In the genomic region with DNA sequence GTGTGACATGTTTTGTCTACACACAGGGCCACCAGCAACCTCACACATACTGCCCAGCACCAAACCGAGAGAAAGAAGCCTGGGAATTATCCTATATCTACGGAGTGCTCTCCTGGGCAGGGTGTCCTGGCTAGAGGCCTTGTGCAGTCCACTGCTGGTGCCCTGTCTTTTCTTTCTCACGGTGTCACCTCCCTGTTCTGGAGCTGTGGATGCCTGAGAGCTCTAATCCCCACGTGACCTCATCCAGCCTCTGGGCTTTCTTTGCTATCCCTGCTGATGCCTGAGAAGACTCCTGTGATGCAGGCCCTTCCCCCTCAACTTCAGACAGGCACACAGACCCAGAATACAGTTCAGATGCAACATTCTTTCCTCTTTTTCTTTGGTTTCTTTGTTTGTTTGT, we compare ENCODE assay signal across 15 mouse cellular contexts. TPM values are rescaled to one million over a fixed set of nuclear protein-coding genes. Genes with fewer than 3 reads are reported as not detected.
A peak's percentile ranks its signal among the peaks of the same experiment; 100 is the strongest.
DNase-seq lines count a peak whose midpoint lies in the region; ATAC-seq and TF ChIP-seq lines count a peak whose summit lies in the region.
"Had no signal": no experiment of that assay in that cellular context is flagged by ENCODE, and none has a peak within 500 bp of the region (broad histone marks: within the 10 kb centered on the region; RNA-seq: fewer than 3 reads in every experiment).

No protein-coding gene starts in this region.

- H3K9me3 ChIP-seq in hindbrain, embryonic 10.5 days, result peaks cover 7% of the 10 kb centered on the region; the same call in 1 of the 2 replicates
- H3K9me3 ChIP-seq in hindbrain, embryonic 14.5 days (ENCODE audit: control insufficient read depth, low read length), result 0 out of 2 replicates have a peak, but pooled peaks cover 6% of the 10 kb centered on the region
- H3K9me3 ChIP-seq in limb, embryonic 10.5 days (replicated peaks), result no peaks in the 10 kb centered on the region
- no peaks in the 10 kb centered on the region for H3K9me3 ChIP-seq in stomach, postnatal 0 days (ENCODE audit: control insufficient read depth, low read length)
- H3K9me3 ChIP-seq: lung, embryonic 15.5 days had no signal

- no peaks in the 10 kb centered on the region for H3K27me3 ChIP-seq in hindbrain, embryonic 10.5 days (ENCODE audit: insufficient read depth, poor library complexity, severe bottlenecking)
- no peaks in the 10 kb centered on the region for H3K27me3 ChIP-seq in hindbrain, embryonic 14.5 days (ENCODE audit: control insufficient read depth, insufficient read depth, low read length)
- no peaks in the 10 kb centered on the region for H3K27me3 ChIP-seq in limb, embryonic 10.5 days (ENCODE audit: low read depth, poor library complexity, severe bottlenecking)
- no peaks in the 10 kb centered on the region for H3K27me3 ChIP-seq in stomach, postnatal 0 days (ENCODE audit: control insufficient read depth, insufficient read depth, low read length)
- H3K27me3 ChIP-seq: embryonic facial prominence, embryonic 13.5 days; lung, embryonic 15.5 days had no signal

- 40% methylated on average over 4 of the region's 4 CpGs for WGBS in hindbrain, embryonic 10.5 days
- 38% methylated on average over 4 of the region's 4 CpGs for WGBS in hindbrain, embryonic 14.5 days
- WGBS in limb, embryonic 10.5 days, result 47% methylated on average over 4 of the region's 4 CpGs
- 50% methylated on average over 4 of the region's 4 CpGs for WGBS in stomach, postnatal 0 days

- H3K4me1 ChIP-seq in hindbrain, embryonic 10.5 days (replicated peaks), result peaks cover 15% of the 10 kb centered on the region
- H3K4me1 ChIP-seq in hindbrain, embryonic 14.5 days (replicated peaks; ENCODE audit: control insufficient read depth, insufficient read depth, low read length), result no peaks in the 10 kb centered on the region
- H3K4me1 ChIP-seq in limb, embryonic 10.5 days, result peaks cover 18% of the 10 kb centered on the region
- H3K4me1 ChIP-seq in stomach, postnatal 0 days (replicated peaks; ENCODE audit: control insufficient read depth, insufficient read depth), result no peaks in the 10 kb centered on the region

- H3K4me2 ChIP-seq in hindbrain, embryonic 14.5 days (replicated peaks), result no peak overlapping the region
- H3K4me2 ChIP-seq in stomach, postnatal 0 days (replicated peaks; ENCODE audit: low read depth), result no peak overlapping the region
- H3K4me2 ChIP-seq: embryonic facial prominence, embryonic 13.5 days; lung, embryonic 15.5 days had no signal

- peak overlapping the region; percentile 30; the same call in 1 of the 2 replicates for H3K27ac ChIP-seq in hindbrain, embryonic 10.5 days
- no peak overlapping the region for H3K27ac ChIP-seq in hindbrain, embryonic 14.5 days
- 0 out of 2 replicates have a peak overlapping the region, but pooled peaks have one; percentile 36 for H3K27ac ChIP-seq in limb, embryonic 10.5 days
- 0 out of 2 replicates have a peak overlapping the region, but pooled peaks have one; percentile 30 for H3K27ac ChIP-seq in stomach, postnatal 0 days (replicated peaks)
- H3K27ac ChIP-seq: embryonic facial prominence, embryonic 13.5 days; lung, embryonic 15.5 days had no signal

- no peak for TF ChIP-seq EP300 in stomach, postnatal 0 days (optimal IDR thresholded peaks at IDR 0.05)

- no peak for DNase-seq in hindbrain, embryonic 10.5 days (ENCODE audit: low spot score)
- DNase-seq in hindbrain, embryonic 14.5 days (ENCODE audit: low spot score), result no peak
- peak; percentile 57 for DNase-seq in retina, postnatal 1 day
- DNase-seq in retina, embryonic 14.5 days (ENCODE audit: low spot score), result no peak
- no peak for DNase-seq in limb, embryonic 10.5 days (ENCODE audit: low spot score)
- DNase-seq in stomach, postnatal 0 days (ENCODE audit: low spot score), result no peak
- no peak for DNase-seq in urinary bladder, postnatal 36 days (ENCODE audit: low spot score in 2 of 2)
- DNase-seq in adrenal gland, adult 18-20 months (ENCODE audit: low spot score in 2 of 2), result no peak
- DNase-seq: adrenal gland, postnatal 14 days; cerebellum, adult 11-12 months; heart, postnatal 4 days; kidney, postnatal 36 days had no signal

- no peak for ATAC-seq in hindbrain, embryonic 14.5 days (ENCODE audit: low FRiP score)
- no peak for ATAC-seq in stomach, postnatal 0 days (ENCODE audit: low FRiP score, low TSS enrichment)
- ATAC-seq: CD4-positive, CD25-positive, alpha-beta regulatory T cell, adult 4 months had no signal

- H3K4me3 ChIP-seq in hindbrain, embryonic 10.5 days, result no peak overlapping the region
- H3K4me3 ChIP-seq in hindbrain, embryonic 14.5 days (replicated peaks; ENCODE audit: low read length), result no peak overlapping the region
- H3K4me3 ChIP-seq in limb, embryonic 10.5 days, result no peak overlapping the region
- no peak overlapping the region for H3K4me3 ChIP-seq in stomach, postnatal 0 days (ENCODE audit: low read depth, low read length)
- H3K4me3 ChIP-seq: embryonic facial prominence, embryonic 13.5 days; lung, embryonic 15.5 days had no signal

- H3K36me3 ChIP-seq in hindbrain, embryonic 10.5 days, result no peaks in the 10 kb centered on the region
- H3K36me3 ChIP-seq in hindbrain, embryonic 14.5 days (replicated peaks; ENCODE audit: control insufficient read depth, insufficient read depth), result no peaks in the 10 kb centered on the region
- H3K36me3 ChIP-seq in limb, embryonic 10.5 days, result no peaks in the 10 kb centered on the region
- H3K36me3 ChIP-seq in stomach, postnatal 0 days (ENCODE audit: control insufficient read depth, insufficient read depth, low read length), result no peaks in the 10 kb centered on the region
- H3K36me3 ChIP-seq: embryonic facial prominence, embryonic 13.5 days; lung, embryonic 15.5 days had no signal

- no peak for TF ChIP-seq CTCF in stomach, postnatal 0 days (IDR thresholded peaks at IDR 0.05; ENCODE audit: low read depth)

- no peak overlapping the region for H3K9ac ChIP-seq in hindbrain, embryonic 14.5 days
- no peak overlapping the region for H3K9ac ChIP-seq in stomach, postnatal 0 days (ENCODE audit: low read length)
- H3K9ac ChIP-seq: embryonic facial prominence, embryonic 13.5 days; lung, embryonic 15.5 days had no signal

RNA-seq across cellular contexts. Expression of a gene that starts 4.4 kb away (rescaled TPM):
- 29.6 and 34.2 TPM in 2 replicates for polyA plus RNA-seq in hindbrain, embryonic 10.5 days (2016; fragmentation: Nextera tagmentation; extraction: Ambion mirVana)
- 68.2 and 69.4 TPM in 2 replicates for polyA plus RNA-seq in hindbrain, embryonic 14.5 days (2014; fragmentation: Nextera tagmentation; extraction: Ambion mirVana)
- 31.9 and 41.2 TPM in 2 replicates for polyA plus RNA-seq in limb, embryonic 10.5 days (2016; fragmentation: Nextera tagmentation; extraction: Ambion mirVana)
- 25.2 and 28.8 TPM in 2 replicates for polyA plus RNA-seq in stomach, postnatal 0 days (2015; fragmentation: Nextera tagmentation; extraction: Ambion mirVana)
- total RNA-seq in adrenal gland, adult 18-20 months (2021), result 100 to 1,000 TPM in 1 of 2 experiments, 10 to 100 TPM in 1; 94.7 to 121 TPM
